Mouse (Mus musculus) hindbrain, postnatal 0 days (tissue): Measurements from ENCODE around the gene Ulk1. TPM values are rescaled to one million over a fixed set of nuclear protein-coding genes. Genes with fewer than 3 reads are reported as not detected.

Experiments used
- ATAC-seq: fragments of 200-750 bp; cut with Nextera tagmentation; 2 replicates; pipeline ENCODE4 v1.8.0; 2017; ENCODE audit warnings: mild to moderate bottlenecking, moderate TSS enrichment, moderate library complexity
- DNase-seq: peaks from one replicate; pipeline ENCODE4 v3.0.0-alpha.2; 2015; ENCODE audit warnings: low spot score
- H3K27ac ChIP-seq: fragments of 300-500 bp; sonication (generic); 2 replicates; pipeline ENCODE4 v1.5.1; 2014; ENCODE audit warnings: mild to moderate bottlenecking
- H3K27me3 ChIP-seq: fragments of 300-500 bp; sonication (generic); 2 replicates; pipeline ENCODE4 v1.6.1; 2014; ENCODE audit warnings: low read length, mixed read lengths; ENCODE audit not compliant: insufficient read depth
- H3K36me3 ChIP-seq: fragments of 300-500 bp; sonication (generic); 2 replicates; pipeline ENCODE4 v1.6.1; 2014; ENCODE audit warnings: low read length, mixed read lengths; ENCODE audit not compliant: insufficient read depth
- H3K4me1 ChIP-seq: fragments of 300-500 bp; sonication (generic); 2 replicates; pipeline ENCODE4 v1.6.1; 2014; ENCODE audit warnings: antibody characterized with exemption, low read length, mixed read lengths; ENCODE audit not compliant: insufficient read depth
- H3K4me2 ChIP-seq: fragments of 300-500 bp; sonication (generic); 2 replicates; pipeline ENCODE4 v1.6.1; 2014; ENCODE audit warnings: low read depth, mild to moderate bottlenecking, low read length, moderate library complexity, mixed read lengths
- H3K4me3 ChIP-seq: fragments of 300-500 bp; sonication (generic); 2 replicates; pipeline ENCODE4 v1.5.1; 2014; ENCODE audit warnings: low read length
- H3K9ac ChIP-seq: fragments of 300-500 bp; sonication (generic); replicated peaks from 2 replicates; pipeline ENCODE4 v1.6.1; 2014; ENCODE audit warnings: mild to moderate bottlenecking, low read length, moderate library complexity, mixed read lengths
- H3K9me3 ChIP-seq: fragments of 300-500 bp; sonication (generic); 2 replicates; pipeline ENCODE4 v1.6.1; 2016; ENCODE audit warnings: low read length, mixed read lengths
- CTCF ChIP-seq: IDR thresholded peaks from 2 replicates; pipeline ENCODE4 v1.5.1; 2016; ENCODE audit warnings: antibody characterized with exemption, control low read depth, low read depth
- whole genome bisulfite sequencing: fragments of 180-500 bp; shearing (Covaris S2); extraction: QIAGEN DNeasy Blood & Tissue Kit; methylation state at CpG from one replicate; pipeline ENCODE4 v1.1.7; 2014; 5-methylcytosine and 5-hydroxymethylcytosine counted together
- polyA plus RNA-seq: library from polyadenylated mRNA; unstranded; fragments of >200 nt; fragmentation: Nextera tagmentation; extraction: Ambion mirVana; gene quantifications from 2 replicates; pipeline ENCODE4 v1.2.1, GENCODE M21; 2015
- total RNA-seq: library from RNA; depleted of rRNA; stranded (reverse); fragments of >200 nt; gene quantifications from 2 replicates; pipeline ENCODE4 v1.2.3, GENCODE M21; 2014

Ulk1 gene
- total and polyA plus RNA-seq, 2 experiments from 2014 or later = 16.3 to 60.8 TPM

DNA sequence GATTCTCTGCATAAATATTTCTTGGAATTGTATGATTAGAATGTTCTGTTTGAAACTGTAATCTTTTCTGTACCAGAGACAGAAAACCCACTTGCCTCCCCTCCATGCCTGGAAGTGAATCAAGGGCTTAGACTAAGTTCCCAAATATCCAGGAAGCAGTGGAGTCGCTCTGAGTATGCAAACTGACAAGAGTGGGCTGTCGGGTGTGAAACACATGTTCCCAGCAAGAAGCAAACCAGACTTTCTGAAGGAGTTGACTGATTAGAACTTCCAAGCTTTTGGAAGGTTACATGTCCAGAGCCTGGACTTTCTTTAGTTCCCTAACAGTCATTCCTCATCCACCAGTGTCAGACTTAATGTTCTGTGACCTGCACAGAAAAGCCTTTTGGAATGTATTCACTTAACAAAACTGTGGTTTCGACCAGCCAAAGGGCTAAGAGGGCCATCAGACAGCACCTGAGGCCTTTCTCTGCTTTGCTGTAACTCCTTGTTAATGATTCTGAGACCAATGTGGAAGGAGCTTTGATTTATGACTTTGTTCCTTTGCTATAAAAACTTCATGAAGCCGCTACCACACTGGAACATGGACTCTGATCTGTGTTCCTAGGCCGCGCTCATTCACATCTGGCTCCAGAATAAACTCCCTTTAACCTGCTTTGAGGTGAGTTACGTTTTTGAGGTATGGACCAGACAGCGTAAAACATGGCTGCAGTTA is 17.0 kb upstream of the Ulk1 start:
- Histone ChIP-seq H3K27ac (no peak overlapping the region), H3K9me3 (no peaks in the 10 kb centered on the region), H3K9ac (no peak overlapping the region), H3K4me1 (no peaks in the 10 kb centered on the region), H3K36me3 (no peaks in the 10 kb centered on the region), H3K27me3 (no peaks in the 10 kb centered on the region), H3K4me2 (no peak overlapping the region), H3K4me3 (no peak overlapping the region)
- TF ChIP-seq CTCF = no peak
- WGBS = 91% methylated on average over 8 of the region's 8 CpGs
- DNase-seq (no peak), ATAC-seq (no peak)

DNA sequence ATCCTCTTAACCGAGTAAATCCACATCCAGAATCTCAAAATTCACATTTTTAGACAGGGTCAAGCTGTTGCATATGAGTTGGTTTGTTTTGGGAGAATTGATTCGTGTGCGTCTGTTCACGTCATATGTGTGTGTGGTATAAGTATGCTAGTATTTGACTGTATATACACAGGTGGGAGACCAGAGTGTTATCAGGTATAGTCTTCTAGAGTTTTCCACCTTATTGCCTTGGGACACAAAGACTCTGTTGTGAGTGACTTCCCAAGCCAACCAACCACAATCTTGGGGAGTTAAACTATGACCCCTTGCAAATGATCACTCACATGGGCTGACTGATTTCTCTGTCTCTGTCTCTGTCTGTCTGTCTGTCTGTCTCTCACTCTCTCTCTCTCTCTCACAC is 14.5 kb upstream of the Ulk1 start:
- no peak for ATAC-seq
- no peak overlapping the region for H3K4me2 ChIP-seq
- no peak overlapping the region for H3K9ac ChIP-seq
- WGBS = 88% methylated on average over 4 of the region's 4 CpGs
- no peak for DNase-seq
- H3K4me3 ChIP-seq = no peak overlapping the region
- H3K36me3 ChIP-seq = no peaks in the 10 kb centered on the region
- no peaks in the 10 kb centered on the region for H3K27me3 ChIP-seq
- H3K27ac ChIP-seq = no peak overlapping the region
- H3K4me1 ChIP-seq = no peaks in the 10 kb centered on the region
- no peaks in the 10 kb centered on the region for H3K9me3 ChIP-seq
- TF ChIP-seq CTCF = no peak

DNA sequence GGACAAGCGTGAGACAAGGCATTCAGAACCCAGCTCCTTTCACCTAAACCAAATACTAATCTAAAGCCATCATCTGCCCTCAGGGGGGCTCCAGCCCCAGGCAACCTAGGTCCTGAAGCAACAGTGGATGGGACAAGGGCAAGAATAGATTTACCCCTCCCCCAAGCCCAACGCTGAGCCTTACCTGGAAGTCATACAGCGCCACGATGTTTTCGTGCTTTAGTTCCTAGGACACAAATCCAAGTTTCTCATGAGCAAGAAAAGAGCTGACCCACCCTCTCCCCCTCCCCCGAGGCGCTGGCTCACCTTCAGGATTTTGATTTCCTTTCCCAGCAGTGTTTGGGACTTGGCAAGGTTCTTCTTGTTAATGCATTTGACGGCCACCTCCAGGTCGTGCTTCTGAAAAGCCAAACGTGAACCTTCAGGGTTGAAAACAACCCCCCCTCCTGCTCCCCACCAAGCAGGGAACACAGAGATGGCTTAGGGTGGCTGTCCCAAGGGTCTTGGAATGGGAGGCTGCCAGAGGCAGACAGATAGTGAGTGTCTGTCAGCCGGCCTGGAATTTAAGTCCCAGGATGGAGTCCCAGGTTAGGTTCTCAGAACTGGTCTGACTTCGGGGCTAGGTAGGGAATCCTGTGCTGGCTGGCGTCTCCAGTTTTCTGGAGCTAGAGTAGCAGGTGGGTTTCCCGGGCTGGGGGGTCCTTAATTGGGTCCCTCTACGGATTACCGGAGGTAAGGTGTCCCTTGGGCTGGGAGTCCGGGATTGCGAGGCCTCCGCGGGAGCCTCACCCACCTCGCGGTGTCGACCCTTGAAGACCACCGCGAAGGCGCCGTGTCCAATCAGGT is 853 bp downstream of the Ulk1 start:
- Histone ChIP-seq H3K9ac (peak overlapping the region; percentile 87), H3K27ac (peak overlapping the region; percentile 83), H3K27me3 (no peaks in the 10 kb centered on the region), H3K36me3 (no peaks in the 10 kb centered on the region), H3K4me3 (peak overlapping the region; percentile 67), H3K4me1 (peaks cover 23% of the 10 kb centered on the region), H3K4me2 (peak overlapping the region; percentile 95), H3K9me3 (no peaks in the 10 kb centered on the region)
- 2% methylated on average over 27 of the region's 27 CpGs for WGBS
- no peak for TF ChIP-seq CTCF
- no peak for ATAC-seq
- peak; percentile 16 for DNase-seq

DNA sequence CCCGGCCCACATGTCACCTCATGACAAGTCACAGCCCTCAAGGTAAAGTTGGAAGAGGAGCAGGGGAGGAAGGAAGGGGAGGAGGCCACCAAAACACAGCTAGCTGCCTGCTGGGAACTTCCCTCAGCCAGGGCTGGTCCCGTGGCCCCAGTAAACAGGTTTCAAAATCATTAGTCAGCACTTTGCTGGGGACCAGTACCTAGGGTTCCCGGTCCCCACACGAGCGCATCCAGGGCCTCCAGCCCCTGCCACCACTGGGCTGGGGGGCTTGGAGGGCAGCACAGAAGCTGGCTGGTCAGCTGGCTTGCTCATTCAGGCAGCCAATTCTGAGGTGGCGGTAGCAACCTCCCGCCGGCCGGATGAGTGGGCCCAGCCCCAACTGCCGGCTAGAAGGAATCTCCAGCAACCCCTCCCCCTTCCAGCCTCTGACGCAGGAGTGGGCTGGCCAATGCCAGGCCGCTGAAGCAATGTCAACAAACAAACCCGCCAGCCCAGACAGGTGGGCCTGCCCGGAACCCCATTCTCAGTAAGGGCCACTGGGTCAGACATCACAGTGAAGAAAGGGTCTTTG is 1.8 kb downstream of the Ulk1 start:
- no peaks in the 10 kb centered on the region for H3K36me3 ChIP-seq
- H3K9ac ChIP-seq = peak overlapping the region; percentile 87
- no peaks in the 10 kb centered on the region for H3K9me3 ChIP-seq
- H3K27me3 ChIP-seq = no peaks in the 10 kb centered on the region
- peak overlapping the region; percentile 67 for H3K4me3 ChIP-seq
- peak overlapping the region; percentile 95 for H3K4me2 ChIP-seq
- peak; percentile 67 for ATAC-seq
- peaks cover 23% of the 10 kb centered on the region for H3K4me1 ChIP-seq
- DNase-seq = peak; percentile 89
- WGBS = 4% methylated on average over 14 of the region's 14 CpGs
- TF ChIP-seq CTCF = no peak
- peak overlapping the region; percentile 83 for H3K27ac ChIP-seq

DNA sequence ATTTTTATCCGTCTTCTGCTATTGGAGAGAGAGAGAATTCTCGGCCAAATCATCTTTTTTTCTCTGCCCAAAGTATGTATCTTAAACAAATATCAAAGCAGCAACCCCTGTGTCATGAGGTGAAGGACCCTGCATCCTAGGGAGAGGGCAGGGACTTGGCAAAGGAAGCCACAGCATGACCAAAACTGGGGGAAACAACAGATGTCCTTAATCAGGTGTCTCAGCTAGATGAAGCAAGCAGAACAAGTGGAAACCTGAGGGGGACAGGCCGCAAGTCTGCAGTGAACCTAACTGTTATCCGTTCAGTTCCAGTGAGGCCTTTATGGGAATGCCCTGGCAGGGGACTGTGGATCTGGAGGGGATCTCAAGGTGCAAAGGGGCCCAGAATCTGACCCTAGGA is 2.4 kb downstream of the Ulk1 start:
- Histone ChIP-seq H3K4me2 (peak overlapping the region; percentile 95), H3K27me3 (no peaks in the 10 kb centered on the region), H3K27ac (no peak overlapping the region), H3K9ac (no peak overlapping the region), H3K9me3 (no peaks in the 10 kb centered on the region), H3K4me3 (peak overlapping the region; percentile 67; the same call in 1 of the 2 replicates), H3K36me3 (no peaks in the 10 kb centered on the region), H3K4me1 (peaks cover 23% of the 10 kb centered on the region)
- WGBS = 81% methylated on average over 4 of the region's 4 CpGs
- no peak for TF ChIP-seq CTCF
- DNase-seq (no peak), ATAC-seq (no peak)

DNA sequence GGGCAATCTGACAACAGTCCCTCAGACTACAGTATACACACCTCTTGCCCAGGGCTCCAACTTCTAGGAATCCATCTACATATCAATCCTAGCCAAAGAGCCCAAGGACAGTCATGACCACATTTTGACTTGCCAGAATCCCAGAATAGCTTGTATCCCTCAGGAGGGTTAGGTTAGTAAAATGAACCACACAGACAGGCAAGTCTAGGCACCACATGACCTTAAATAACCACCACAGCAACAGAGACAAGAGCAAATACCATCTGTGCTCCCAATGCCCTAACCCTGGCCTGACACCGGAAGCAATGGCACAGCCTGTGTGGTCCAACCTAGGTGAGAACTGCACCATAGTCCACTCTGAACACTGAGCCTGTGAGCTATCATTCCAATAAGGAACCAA is 3.2 kb downstream of the Ulk1 start:
- no peaks in the 10 kb centered on the region for H3K27me3 ChIP-seq
- H3K4me2 ChIP-seq = no peak overlapping the region
- H3K4me3 ChIP-seq = no peak overlapping the region
- H3K27ac ChIP-seq = no peak overlapping the region
- DNase-seq (no peak), ATAC-seq (no peak)
- WGBS = 90% methylated on average over 1 of the region's 1 CpGs
- H3K4me1 ChIP-seq = peaks cover 23% of the 10 kb centered on the region
- no peak overlapping the region for H3K9ac ChIP-seq
- no peaks in the 10 kb centered on the region for H3K9me3 ChIP-seq
- H3K36me3 ChIP-seq = no peaks in the 10 kb centered on the region
- TF ChIP-seq CTCF = no peak
